Mouse (Mus musculus): ENCODE measurements around the gene Tubb2a. TPM values are rescaled to one million over a fixed set of nuclear protein-coding genes. Genes with fewer than 3 reads are reported as not detected.

Tubb2a gene
- total RNA-seq, 2 experiments from 2014 or later, result 19.1 to 21.9 TPM

- ATAC-seq (replicated peaks; ENCODE audit: low FRiP score, low TSS enrichment, poor library complexity, severe bottlenecking), result no peak
Measured at GRCm38 (mm10) chr13:34060061-34060460, 17.7 kb downstream of the Tubb2a start.

DNA sequence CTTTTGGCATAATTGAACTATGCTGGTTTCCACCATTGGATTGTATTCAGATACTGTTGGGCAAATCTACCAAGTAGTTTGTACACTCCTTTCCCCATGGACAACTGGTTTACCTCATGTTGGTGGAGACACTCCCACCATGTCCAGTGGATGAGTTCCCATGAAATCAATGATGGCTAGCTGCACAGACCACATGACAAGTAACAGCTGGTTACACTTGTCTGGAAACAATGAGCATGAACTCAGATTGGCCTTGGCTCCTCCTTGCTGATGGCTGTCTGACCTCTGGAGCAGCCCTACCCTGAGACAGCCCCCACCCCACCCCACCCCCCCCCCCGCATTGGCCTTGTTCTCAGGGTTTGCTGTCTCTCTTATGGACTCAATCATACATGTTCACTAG is 20.6 kb downstream of the Tubb2a start:
- no peak for ATAC-seq (replicated peaks; ENCODE audit: low FRiP score, low TSS enrichment, poor library complexity, severe bottlenecking)

DNA sequence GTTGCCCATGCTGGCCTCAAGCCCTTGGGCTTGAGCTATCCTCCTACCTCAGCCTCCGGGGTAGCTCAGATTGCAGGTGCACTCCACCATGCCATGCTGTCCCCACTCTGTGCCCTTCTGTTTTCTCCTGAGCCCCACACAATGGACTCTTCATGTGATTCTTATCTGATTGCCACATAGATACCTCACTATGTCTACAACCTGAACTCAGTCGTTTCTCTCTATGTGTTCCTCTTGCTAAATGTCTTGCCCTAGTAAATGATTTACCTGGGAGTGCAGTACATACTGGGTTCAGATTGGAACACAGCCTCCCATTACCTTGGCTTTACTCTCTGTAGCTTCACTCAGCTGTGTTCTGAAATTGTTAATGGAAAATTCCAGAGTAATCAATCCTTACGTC is 22.8 kb downstream of the Tubb2a start:
- no peak for ATAC-seq (replicated peaks; ENCODE audit: low FRiP score, low TSS enrichment, poor library complexity, severe bottlenecking)

DNA sequence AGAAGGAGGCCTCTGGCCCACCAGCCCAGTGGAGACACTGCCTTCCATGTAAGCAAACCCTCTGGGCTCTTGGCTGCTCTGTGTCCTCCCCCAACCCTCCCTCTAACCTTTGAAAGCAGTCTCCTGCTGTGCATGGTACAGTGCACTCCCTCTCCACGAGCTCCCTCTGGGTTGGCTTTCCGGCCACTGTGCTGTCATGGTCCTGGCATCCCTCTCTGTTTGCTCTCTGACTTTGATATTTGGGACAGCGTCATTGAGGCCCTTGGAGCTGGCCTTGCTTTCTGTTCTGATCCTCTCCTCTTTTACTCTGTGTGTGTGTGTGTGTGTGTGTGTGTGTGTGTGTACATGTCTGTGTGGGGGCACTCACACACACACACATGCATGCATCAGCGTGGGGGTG is 23.4 kb downstream of the Tubb2a start:
- no peak for ATAC-seq (replicated peaks; ENCODE audit: low FRiP score, low TSS enrichment, poor library complexity, severe bottlenecking)

DNA sequence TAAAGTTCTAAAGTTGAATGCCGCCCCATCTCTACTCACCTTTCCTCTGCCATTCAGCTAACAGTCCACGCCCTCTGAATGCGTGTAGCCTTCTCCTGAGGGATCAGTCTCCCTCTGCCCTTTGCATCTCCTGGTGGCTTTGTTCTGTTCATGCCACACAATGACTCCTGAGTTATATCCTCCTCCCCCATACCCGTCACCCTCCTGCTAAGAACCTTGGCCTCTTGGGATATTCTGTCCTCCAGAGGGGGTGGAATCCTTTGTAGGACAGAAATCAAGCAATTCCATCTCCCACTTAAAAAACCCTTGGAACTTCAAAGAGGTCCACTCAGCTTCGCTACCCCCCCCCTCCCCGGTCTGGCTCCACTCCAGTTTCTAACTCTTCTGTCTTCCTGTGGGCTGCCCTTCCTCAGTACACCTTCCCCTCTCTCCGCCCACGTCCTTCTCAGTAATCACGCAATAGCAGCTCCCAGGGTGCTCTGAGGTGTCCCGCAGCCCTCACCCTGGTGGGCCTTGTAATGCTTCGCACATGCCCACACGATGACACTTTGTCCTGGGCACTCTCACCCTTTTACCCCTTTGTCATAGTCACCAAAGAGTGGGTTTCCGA is 24.0 kb downstream of the Tubb2a start:
- 0 out of 2 replicates have a peak, but pooled peaks have one; percentile 14 for ATAC-seq (replicated peaks; ENCODE audit: low FRiP score, low TSS enrichment, poor library complexity, severe bottlenecking)

DNA sequence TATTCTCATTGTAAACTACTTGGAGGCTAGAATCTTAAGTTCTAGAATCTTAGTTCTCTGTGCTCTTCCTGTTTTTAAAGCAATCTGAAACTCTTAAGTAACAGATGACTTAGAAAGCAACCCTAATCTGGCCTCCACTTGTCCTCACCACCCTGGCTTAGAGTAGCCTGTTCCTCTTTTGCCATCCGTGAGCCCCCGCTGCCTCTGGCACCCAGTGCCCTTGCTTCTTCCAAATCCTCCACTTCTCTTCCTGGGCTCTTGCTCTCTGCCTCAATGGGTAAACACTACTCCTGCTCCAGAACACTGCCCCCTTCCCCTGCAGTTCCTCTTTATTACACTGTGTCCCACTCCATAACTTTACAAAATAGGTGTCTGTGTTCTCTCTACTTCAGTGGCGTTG is 26.1 kb downstream of the Tubb2a start:
- ATAC-seq (replicated peaks; ENCODE audit: low FRiP score, low TSS enrichment, poor library complexity, severe bottlenecking), result no peak

GRCm38 (mm10) chr13:34050479-34050878 is 27.3 kb downstream of the Tubb2a start:
- ATAC-seq (replicated peaks; ENCODE audit: low FRiP score, low TSS enrichment, poor library complexity, severe bottlenecking), result no peak

DNA sequence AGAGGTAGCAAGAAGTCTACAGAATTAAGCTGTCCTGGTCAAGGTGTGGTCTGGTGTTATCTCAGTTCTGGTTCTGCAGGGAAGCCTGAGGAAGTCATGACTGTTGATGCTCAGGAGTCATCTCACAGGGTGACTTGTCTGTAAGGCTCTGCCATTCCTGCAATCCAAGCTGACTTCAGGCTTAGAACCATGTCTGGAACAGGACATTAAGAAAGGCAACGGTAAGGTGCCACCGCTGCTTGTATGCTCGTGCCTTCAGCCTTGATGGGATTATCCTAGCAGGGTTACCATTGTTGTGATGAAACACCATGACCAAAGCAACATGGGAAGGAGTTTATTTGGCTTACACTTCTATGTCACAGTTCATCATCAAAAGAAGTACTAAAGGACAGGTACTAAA is 30.3 kb downstream of the Tubb2a start:
- ATAC-seq (replicated peaks; ENCODE audit: low FRiP score, low TSS enrichment, poor library complexity, severe bottlenecking), result no peak

DNA sequence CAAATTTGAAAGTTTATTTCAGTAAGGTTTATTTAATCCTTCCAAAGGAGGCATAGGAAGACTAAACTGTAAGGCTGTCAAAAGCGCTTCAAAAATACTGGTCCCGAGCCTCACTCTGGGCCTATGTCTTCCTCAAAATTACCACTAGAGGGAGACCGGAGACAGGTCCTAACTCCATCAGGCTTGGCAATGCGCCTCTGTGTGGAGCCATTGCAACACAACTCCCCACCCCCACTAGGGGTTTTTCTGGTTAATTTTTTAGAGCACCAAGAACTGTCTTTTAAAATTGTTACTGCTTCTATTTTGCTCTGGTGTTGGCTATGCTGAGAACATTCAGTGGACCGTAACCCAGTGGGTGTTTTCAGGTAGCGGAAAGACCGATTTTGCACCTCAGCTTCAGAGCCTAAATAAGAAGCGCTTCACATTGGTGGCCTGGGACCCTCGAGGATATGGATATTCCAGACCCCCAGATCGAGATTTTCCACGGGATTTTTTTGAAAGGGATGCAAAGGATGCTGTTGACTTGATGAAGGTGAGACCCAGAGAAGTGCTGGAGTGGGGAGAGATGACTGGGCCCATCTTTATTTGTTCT is 31.3 kb downstream of the Tubb2a start:
- peak; percentile 97 for ATAC-seq (replicated peaks; ENCODE audit: low FRiP score, low TSS enrichment, poor library complexity, severe bottlenecking)

DNA sequence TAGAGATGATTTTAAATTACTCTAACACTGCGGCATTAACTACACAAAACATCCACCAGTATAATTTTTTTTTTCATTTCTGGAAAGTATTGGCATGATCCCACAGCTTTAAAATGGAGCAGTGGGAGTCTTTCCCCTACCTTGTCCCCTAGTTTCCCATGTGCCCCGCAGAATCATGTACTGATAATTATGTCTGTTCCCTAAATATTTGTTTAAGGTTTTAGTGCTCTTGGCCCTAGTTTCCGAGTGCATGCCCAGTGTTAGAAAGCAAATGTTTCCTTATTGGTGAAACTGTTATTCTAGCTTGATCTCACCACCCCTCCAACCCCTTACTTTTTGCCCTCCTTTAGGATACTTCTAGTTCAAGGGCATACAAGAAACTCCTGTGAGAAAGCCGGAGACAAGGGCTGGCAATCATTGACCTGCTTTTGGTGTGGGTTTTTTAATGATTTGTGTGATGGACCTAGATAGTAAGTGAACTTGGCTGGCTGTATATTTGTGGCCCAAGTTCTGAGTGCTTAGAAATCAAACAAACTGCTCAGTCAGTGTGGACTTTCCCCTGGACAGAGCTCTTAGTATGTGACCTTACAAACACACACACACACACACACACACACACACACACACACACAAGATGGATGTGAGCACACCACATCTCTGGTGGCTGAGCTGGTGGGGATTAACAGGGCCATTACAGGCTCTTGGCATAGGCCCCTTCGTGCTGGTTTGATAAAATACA is 32.1 kb downstream of the Tubb2a start:
- no peak for ATAC-seq (replicated peaks; ENCODE audit: low FRiP score, low TSS enrichment, poor library complexity, severe bottlenecking)

DNA sequence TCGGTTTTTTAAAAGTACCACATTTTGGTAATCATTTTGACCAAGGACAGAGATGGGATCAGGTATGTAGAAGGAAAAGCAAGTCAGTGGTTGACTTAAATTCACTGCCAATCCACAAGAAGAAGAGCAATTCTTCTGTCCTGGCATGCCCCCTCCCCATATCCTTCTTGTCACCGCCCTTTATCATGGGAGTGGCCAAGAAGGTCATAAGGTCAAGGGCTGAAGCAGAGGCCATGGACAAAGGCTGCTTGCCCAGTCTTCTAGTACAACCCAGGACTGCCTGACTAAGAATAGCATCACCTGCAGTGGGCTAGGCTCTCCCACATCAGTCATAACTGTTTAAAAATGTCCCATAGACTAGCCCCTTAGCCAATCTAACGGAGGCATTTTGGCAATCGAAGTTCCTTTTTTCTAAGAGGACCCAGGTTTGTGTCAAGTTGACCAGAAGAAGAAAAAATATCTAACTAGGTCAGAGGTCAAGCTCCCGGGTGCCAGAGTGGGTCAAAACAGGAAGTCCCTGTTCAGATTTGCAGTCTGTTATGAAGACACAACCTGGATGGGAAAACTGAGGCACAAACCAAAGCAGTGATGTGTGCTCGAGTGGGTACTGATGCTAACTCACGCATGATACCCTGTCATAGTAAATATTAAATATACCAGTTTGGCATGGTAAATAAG is 34.0 kb downstream of the Tubb2a start:
- ATAC-seq (replicated peaks; ENCODE audit: low FRiP score, low TSS enrichment, poor library complexity, severe bottlenecking), result no peak

- ATAC-seq (replicated peaks; ENCODE audit: low FRiP score, low TSS enrichment, poor library complexity, severe bottlenecking), result no peak
Measured at GRCm38 (mm10) chr13:34040091-34040490, 37.7 kb downstream of the Tubb2a start.

- ATAC-seq (replicated peaks; ENCODE audit: low FRiP score, low TSS enrichment, poor library complexity, severe bottlenecking), result no peak
Measured at GRCm38 (mm10) chr13:34038901-34039341, 38.9 kb downstream of the Tubb2a start.

DNA sequence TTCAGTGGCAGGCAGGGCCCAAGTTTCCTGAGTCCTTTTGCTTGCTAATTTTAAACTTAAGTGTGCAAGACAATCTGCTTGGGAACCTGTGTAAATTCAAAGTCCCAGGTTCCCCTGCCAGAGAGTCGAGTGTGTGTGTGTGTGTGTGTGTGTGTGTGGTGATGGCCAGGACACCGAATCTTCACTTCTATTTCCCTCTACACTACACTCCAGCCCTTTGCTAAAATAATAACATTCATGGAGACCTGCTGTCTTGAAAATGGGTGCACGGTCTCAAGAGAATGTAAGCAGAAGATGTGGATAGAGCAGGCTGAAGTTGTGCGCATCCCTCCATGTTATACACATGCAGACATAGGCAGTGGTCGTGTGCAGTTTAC is 39.8 kb downstream of the Tubb2a start:
- ATAC-seq (replicated peaks; ENCODE audit: low FRiP score, low TSS enrichment, poor library complexity, severe bottlenecking), result peak; percentile 9; the same call in 1 of the 2 replicates

GRCm38 (mm10) chr13:34037172-34038055 is 40.4 kb downstream of the Tubb2a start, which contains the start of gene Bphl:
Gene Bphl (plus strand): TSS chr13:34037597.
- ATAC-seq (replicated peaks; ENCODE audit: low FRiP score, low TSS enrichment, poor library complexity, severe bottlenecking), result peak; percentile 97

- no peak for ATAC-seq (replicated peaks; ENCODE audit: low FRiP score, low TSS enrichment, poor library complexity, severe bottlenecking)
Measured at GRCm38 (mm10) chr13:34036726-34037125, 41.1 kb downstream of the Tubb2a start.

DNA sequence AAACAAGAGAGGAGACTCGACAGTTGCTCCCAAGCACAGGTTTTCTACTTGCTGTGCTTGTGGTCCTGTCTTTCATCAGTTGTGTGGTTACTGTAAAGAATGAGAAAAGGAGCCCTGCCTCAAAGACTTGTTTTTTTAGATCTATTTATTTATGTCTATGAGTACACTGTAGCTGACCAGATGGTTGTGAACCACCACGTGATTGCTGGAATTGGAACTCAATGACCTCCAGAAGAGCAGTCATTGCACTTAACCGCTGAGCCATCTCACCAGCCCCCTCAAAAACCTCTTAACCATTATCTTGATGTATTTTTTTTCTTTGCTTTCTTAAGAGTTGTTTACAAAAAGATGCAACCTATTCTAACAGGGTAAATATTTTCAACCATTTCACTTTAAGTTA is 42.4 kb downstream of the Tubb2a start:
- no peak for ATAC-seq (replicated peaks; ENCODE audit: low FRiP score, low TSS enrichment, poor library complexity, severe bottlenecking)

- no peak for ATAC-seq (replicated peaks; ENCODE audit: low FRiP score, low TSS enrichment, poor library complexity, severe bottlenecking)
Measured at GRCm38 (mm10) chr13:34032041-34032440, 45.8 kb downstream of the Tubb2a start.
